Mouse (Mus musculus): ENCODE results near the gene Casz1.

The Casz1 gene

DNA sequence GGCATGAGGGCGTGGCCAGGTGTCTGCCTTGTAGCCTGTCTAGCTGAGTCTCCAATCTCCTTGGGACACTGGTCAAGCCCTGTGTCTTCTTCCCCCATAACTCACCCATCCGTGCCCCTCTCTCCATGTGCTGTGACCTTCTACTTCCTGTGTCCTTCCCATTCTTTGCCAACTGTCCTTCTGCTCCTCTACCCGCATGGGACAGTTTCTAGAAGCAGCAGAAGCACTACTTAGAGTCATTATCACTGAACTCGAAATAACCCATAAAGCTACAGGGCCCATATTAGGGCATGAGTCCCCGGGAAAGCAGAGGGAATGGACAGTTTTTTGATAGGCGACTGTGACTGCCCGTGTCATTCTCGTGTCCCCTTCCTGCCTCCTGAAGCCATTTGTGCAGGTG, 72.6 kb downstream of the Casz1 start:
- no peak for DNase-seq (ENCODE audit: low read depth, low spot score)

DNA sequence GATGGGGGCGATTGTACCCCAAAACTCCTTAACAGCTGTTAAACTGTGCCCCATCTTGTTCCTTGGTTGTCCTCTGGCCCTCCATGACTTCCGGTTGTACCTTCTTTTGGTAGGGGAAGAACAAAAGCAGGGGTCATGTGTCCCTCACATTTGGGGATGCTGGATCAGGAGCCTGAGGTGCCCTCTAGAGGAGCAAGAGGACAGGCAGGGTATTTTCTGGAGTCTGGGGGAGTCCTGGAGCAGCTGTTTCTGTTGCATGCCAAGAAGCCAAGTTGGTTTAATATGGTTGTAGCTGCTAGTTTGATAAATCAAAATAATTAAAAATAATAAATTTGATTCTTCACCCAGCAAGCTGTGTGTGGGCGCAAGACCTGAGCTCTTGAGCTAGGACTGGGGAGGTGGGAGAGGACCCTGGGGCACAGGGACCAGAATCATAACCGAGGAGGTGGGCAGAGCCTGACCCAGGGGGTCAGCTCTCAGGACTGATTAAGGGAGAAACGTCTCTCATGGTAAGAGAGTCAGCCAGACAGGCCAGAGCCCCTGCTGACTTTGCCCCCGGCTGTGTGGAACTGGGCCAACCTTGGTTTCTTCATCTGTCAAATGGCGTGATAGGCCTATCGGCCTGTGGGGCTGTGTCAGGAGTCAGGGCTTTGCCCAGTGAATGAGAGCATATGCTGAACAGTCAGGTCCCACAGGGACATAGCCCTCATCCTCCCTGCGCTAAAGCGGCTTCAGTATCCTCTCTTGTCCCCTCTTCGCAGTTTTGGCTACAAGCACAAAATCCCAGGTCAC, 74.2 kb downstream of the Casz1 start:
- DNase-seq (ENCODE audit: low read depth, low spot score), result no peak

DNA sequence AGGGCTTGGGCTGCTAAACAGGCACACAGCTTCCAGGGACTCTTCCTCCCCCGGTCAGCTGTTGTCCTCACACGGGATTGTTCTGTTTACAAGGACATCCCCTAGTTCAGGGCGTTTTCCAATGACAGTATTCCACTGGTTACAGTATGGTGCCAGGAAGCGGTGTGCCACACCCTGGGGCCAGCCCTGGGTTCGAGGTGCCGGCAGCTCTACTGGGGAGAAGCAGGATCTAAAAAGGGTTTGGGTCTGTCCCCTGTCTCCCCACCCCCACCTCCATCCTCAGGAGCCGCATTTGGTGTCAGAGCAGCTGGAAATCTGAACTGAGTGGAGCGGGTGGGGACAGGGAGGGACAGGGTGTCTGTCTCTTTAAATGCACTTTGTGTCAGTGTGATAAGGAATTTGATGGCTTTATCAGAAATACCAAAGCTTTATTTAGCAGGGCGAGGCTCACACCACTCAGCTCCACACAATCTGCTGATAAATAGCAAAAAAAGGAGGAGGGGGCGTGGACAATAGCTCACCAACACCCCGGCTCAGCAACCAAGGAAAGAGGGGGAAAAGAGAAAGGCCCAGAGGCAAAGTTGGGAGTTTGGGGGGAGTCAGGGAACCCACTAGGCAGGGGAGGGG, 74.9 kb downstream of the Casz1 start:
- no peak for DNase-seq (ENCODE audit: low read depth, low spot score)

DNA sequence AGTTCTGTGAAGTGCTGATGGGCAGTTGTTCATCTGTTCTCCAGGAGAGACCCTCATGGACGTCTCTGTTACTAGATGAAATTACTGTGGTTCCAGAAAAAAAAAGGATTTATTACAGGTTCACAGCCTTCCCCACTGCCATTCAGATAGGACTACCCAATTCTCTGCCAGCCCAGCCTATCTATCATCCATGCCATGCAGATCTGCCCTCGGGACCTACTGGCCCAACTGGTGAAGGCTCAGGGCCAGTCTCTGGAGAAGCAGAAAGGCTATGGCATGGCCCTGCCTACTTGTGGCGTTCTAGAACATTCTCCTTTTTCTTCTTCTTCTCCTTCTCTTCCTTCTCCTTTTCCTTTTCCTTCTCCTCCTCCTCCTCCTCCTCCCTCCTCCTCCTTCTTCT, 75.4 kb downstream of the Casz1 start:
- DNase-seq (ENCODE audit: low read depth, low spot score), result no peak

DNA sequence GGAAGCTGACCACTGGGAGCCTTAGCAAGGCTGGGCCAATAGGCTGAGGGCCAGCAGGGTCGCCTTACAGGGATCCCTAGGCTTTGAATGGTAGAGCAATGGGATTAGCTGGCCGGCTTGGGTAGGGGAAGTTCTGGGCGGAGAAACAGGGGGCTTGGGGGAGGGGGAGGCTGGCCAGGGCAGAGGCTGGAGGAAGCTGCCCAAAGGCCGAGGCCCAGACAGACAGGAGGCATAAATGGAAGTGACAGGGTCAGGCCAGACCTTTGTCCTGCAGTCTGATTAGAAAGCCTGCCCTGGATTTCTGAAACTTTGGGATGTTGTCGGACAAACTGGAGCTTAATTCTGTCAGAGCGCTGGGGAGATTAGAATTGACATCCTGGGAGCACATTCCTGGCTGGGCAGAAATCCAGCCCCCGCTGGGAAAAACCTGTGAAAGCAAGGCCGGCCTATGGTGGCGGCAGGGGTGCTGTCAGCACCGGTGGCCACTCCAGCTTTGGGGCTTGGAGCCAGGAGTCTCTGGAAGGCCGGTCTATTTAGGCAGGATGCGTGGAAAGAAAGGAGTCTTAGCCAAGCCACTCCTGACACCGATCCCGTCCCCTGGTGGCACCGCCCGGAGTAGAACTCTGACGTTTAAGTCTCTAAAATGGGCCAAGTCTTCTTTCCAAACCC, 76.9 kb downstream of the Casz1 start:
- no peak for DNase-seq (ENCODE audit: low read depth, low spot score)

DNA sequence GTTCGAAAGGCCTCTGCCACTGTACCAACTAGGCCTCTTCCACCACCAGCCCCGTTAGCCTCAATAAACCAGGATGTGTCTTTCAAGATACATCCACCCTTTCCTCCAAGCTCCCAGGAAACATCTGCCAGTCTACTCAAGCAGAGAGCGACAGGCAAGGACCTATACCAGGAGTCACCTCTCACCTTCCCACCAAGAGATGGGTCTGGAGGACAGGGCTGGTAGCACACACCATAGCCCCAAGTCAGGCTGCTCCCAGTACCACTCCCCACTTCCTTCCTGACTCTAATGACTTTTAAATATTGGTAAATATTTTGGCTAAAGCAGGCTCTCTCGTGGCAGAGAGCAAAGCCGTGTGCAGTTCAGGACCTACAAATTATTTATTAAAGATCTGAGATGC, 77.6 kb downstream of the Casz1 start:
- DNase-seq (ENCODE audit: low read depth, low spot score), result no peak

DNA sequence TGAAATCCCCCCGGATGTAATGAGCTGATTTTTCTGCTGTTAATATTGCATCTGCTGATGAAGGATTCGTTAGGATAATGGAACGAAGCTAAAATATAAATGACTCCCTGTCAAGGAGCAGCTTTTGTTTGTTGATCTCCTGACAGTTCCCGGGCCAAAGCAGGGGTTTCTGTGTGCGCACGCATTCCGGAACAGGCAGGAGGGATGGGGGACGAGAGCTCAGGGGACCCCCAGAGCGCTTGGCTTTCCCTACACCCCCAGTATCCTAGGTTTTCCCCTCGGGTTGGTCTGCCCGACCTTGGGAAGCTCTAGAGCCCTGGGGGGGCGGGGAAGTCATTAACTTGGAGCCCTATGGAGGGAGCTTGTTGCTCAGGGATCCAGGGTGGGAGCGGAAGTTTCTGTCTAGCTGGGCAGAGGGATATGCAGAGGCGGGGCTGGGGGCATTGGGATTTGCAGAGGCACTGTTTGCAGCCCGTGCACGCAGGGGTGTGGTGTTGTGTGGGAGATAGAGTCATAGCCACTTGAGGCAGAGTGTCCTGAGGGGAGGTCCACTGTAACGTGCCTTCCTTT, 78.2 kb downstream of the Casz1 start:
- DNase-seq (ENCODE audit: low read depth, low spot score), result no peak

DNA sequence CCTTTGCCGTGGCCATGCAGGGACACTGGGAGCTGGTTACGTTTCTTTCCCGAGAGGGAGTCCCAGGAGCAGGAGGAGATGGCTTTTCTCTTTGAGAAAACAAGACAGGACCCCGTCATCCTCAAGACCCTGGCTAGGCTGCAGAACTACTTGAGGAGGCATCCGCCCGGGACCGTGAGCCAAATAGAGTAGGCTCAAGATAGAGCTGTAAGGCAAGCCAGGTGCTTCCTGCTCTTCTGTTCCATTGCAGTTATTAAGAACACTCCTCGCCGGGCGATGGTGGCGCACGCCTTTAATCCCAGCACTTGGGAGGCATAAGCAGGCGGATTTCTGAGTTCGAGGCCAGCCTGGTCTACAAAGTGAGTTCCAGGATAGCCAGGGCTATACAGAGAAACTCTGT, 80.4 kb downstream of the Casz1 start:
- DNase-seq (ENCODE audit: low read depth, low spot score), result no peak

DNA sequence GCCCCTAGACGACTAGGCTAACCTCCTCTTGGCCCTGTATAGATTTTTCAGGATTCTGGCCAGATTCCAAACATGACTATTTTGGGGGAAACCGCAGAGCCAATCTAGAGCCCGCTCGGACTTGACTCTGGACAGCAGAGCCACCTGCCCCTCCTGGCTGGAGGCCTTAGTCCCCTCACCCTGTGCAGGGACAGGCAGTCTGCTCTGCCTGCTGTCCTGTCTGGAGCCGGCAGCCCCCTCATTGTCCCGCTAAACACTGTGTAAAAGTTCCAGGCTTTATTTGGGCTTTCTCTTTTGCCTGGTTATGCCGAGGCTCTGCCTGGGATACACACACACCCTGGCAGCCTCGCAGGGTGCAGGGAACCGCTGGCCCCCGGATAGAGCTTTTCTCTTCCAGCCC, 81.2 kb downstream of the Casz1 start:
- no peak for DNase-seq (ENCODE audit: low read depth, low spot score)

DNA sequence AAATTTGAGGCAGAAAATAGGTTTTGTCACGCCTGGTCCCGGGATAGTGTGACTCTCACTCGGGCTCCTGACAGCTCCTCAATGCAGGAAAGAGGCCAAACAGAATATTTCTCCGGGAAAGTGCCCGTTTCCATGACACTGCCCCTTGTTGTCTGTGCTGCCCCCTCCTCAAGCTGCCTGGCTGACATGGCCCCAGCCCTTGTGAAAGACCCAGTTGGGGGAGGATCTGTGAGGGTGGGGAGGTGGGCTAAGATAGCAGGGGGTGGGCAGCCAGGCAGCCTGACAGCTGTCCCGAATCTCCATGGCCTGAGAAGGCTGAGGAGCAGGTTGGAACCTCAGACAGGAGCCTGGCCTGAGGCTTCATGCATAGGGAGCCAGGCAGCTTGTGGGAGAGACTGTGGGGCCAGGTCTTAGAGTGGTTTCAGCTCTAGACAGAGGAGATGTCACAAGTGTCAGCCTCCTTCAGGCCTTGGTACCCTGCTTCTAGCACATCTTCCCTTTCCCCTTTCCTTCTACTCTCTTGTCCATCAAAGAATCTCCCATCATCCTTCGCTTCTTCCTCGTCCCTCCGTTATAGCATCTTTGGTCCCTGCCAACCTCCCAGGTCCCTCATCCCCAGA, 81.8 kb downstream of the Casz1 start:
- DNase-seq (ENCODE audit: low read depth, low spot score), result no peak

DNA sequence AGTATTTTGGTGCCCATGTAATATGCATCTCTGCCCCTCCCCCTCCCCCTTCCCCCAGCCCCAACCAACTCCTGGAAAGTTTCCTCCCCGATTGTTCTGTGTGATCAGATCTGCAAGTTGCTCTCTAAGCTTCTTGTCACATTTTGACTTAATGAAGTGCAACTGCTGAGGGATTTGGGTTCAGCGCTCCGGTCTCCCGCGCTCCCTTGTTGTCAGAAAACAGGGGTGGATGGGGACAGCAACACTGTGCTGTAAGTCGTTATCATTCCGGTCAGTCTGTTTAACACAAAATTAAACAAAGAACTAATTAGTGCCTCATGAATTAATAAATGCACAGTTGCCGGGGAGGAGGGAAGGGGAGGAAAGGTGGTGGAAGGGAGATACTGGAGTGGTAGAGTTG, 84.0 kb downstream of the Casz1 start:
- no peak for DNase-seq (ENCODE audit: low read depth, low spot score)

DNA sequence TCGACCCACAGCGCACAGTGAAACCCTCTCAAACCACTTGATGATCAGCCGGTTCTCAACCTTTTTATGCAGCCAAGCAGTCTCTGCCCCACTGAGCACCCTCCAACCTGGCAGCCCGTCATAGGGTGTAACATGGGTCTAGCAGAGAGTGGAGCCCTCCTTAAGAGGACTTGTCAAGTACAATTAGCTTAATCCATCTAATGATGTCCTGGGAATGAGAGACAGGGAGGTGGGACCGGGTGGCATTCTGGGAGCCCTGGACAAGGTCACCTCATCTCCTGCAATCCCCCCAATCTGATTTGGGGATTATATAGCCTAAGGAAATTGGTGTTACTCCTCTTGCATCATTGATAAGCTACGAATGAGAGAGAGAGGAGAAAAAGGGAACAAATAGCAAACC, 84.8 kb downstream of the Casz1 start:
- DNase-seq (ENCODE audit: low read depth, low spot score), result no peak

DNA sequence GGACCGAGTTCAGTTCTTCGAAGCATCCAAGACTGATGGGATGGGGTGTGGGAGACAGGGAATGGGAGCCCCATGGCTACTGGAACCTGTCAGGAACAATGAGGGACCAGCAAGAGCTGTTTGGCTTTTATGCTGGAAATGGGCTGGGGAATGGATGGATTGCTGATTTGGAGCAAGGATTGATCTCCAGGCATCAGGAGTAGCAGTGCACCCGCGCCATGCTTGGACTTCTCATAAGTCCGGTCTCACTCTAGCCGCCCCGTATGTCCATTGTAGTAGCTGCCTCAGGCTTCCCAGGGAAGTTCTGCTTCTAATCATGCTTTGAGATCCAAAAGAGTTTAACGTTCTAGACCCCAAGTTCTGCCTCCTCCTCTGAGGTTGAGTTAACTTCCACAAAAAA, 86.2 kb downstream of the Casz1 start:
- no peak for DNase-seq (ENCODE audit: low read depth, low spot score)

DNA sequence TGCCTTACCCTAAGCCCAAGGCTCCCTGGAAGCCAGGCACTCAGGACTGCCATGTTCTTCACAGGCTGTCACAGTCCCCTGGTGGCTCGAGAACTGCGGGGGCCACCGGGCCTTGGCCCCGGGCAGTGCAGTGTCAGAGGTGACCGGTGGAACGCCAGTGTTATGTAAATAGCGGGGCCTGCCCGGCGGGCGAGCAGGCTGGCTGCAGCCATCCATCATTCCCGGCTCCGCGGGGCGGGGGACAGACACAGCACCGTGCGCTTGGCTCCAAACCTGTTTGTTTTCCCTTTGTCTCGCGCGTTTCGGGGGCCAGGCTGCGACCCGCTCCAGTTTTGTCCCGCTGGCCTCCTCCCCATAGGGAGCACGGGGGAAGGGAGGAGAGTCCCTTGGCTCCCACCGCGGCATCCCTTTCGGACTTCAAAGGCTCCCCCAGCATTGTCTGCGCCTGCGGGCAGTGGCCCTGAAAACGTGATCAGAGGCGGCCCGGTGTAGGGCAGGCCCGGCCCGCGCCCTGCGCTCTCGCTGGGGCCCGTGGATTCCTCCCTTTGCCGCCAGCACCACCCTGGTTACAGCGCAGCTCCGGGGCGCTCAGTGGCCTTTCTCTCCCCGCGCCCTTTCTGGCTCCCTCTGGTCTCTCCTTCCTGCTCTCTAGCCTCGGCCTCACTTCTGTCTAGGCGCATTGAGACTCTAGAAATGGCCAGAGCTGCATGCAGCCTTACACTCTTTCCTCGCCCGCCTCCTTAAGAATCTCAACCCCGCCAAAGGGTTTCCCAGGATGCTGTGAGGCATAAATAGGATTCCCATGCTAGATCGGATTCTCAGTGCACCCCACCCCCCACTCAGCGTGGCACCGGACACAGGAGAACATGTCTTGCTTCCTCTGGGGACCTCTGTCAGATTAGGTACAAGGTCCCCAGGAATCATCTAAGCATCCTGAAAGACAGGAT, 86.9 kb downstream of the Casz1 start:
- no peak for DNase-seq (ENCODE audit: low read depth, low spot score)

DNA sequence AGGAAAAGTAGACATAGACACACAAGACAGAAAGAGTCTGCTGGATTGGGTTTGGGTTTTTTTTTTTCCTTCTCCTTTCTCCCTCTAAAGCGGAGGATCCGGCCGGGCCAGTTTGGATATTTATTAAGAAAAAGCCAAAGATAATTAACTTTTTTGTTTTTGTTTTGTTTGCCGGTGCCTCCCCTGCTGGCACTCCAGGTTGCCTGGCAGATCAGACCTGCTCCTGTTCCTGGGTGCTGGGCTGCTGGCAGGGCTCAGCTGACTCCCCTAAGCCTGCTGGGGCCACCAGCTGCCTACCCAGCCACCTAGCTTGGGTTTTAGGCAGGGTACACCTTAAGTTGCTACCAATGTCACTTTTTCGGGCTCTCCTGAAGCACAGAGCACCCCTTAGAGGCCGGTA, 91.9 kb downstream of the Casz1 start:
- DNase-seq (ENCODE audit: low read depth, low spot score), result no peak

DNA sequence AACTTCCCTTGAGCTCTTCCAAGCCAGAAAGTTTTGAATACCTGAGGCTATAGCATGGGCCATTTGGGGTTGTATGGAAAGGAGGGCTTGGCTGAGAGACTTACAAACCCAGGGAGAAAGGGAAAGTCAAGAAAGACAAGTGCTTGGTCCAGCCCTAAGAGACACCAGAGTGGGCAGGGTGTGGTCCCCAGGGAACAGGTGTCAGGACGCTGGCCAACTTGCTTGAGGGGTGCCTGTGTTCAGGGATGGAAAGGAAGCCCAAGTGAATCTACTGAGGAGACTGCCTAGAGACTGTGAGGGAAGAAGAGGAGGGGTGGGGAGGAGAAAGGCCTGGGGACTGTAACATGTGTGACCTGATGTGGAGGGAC, 95.7 kb downstream of the Casz1 start:
- no peak for DNase-seq (ENCODE audit: low read depth, low spot score)

DNA sequence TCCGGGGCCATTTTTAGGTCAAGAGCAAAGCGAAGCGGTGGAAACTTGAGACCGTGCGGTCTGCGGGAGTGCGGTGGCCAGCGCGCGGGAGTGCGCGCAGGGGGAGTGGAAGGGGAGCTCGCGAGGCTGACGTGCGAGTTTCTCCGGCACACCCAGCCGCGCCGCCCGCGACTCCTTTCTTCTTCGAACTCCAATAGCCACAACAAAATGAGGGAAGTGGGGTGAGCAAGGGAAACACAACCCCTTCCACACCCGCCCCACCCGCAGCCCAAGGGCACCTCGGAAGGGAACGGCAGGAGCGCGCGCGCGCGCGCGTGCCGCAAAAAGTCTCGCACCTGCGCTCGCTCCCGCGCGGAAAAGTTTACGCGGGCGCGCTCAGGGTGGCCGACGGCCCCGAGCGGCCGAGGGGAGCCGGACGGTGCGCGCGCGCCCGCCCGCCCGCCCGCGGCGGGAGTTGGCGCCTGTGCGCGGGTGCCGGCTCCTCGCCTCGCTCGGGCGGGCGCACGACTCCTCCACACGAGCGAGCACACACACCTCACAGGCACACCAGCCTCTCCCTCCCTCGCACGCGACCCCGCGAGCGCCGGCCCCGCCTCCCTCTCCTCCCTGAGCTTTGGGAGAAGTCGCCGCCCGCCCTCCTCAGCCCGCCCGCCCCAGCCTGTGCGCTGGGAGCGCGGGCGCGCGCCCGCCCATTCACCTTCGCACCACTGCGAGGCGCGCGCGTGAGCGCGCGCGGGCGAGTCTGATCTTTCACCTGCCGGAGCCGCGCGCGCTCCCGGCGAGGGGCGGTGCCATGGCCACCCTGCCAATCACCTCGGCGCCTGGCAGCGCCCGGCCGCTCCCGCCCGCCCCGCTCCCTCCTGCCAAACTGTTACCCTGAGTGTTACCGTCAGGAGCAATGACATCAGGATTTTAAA, 96.3 kb downstream of the Casz1 start:
- DNase-seq (ENCODE audit: low read depth, low spot score), result no peak

DNA sequence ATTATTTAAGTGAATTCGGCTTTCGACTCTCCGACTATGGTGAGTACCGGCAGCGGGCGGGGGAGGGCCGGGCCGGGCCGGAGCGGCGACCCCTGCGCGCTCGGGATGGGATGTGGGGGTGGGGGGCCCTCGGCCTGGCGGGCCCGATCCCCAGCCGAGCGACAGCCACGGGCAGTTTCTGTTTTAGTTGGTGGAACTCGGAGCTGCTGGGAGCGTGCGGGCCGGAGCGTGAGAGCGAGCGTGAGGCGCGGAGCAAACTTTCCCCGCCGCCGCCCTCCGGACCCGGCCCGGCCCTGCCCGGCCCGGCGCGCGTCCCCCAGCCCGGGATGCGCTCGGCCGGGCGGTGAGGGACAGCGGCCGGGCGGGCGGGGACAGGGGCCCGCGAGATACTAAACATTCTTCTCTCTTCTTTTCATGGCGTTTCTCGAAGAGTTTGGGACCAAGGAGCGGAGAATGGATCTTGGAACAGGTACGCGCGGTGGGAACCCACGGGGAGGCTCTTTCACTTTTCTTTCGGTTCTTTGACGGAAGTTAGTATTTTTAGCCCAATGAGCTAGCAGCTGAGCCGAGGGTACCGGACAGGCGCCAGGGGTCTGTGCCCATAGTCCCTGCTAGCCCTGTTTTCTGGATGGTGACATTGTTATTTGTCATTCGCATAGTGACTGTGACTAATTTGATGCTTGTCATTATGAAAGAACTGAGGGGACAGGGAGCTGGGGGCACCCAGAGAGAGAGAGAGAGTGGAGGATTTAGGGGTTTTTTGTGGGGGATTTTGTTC, 97.2 kb downstream of the Casz1 start:
- DNase-seq (ENCODE audit: low read depth, low spot score), result no peak
